Mouse (Mus musculus) heart, postnatal 0 days (tissue): ENCODE measurements around the gene Ap3d1. TPM values are rescaled to one million over a fixed set of nuclear protein-coding genes. Genes with fewer than 3 reads are reported as not detected.
A peak's percentile ranks its signal among the peaks of the same experiment; 100 is the strongest.

Experiments used
- ATAC-seq: fragments of 200-750 bp; cut with Nextera tagmentation; 2 replicates; pipeline ENCODE4 v1.8.0; 2017; ENCODE audit warnings: low read depth, moderate number of reproducible peaks, moderate library complexity; ENCODE audit not compliant: insufficient read depth
- DNase-seq: peaks from one replicate; pipeline ENCODE4 v3.0.0-alpha.2; 2016; ENCODE audit warnings: low spot score
- H3K27ac ChIP-seq: fragments of 300-500 bp; sonication (generic); 2 replicates; pipeline ENCODE4 v1.5.1; 2014; ENCODE audit warnings: low read depth, mild to moderate bottlenecking
- H3K27me3 ChIP-seq: fragments of 300-500 bp; sonication (generic); 2 replicates; pipeline ENCODE4 v1.6.1; 2014; ENCODE audit warnings: low read length, mixed read lengths; ENCODE audit not compliant: control insufficient read depth, insufficient read depth
- H3K36me3 ChIP-seq: fragments of 300-500 bp; sonication (generic); replicated peaks from 2 replicates; pipeline ENCODE4 v1.6.1; 2014; ENCODE audit warnings: low read length, mixed read lengths; ENCODE audit not compliant: control insufficient read depth, insufficient read depth
- H3K4me1 ChIP-seq: fragments of 300-500 bp; sonication (generic); 2 replicates; pipeline ENCODE4 v1.6.1; 2014; ENCODE audit warnings: antibody characterized with exemption; ENCODE audit not compliant: control insufficient read depth, insufficient read depth
- H3K4me2 ChIP-seq: fragments of 300-500 bp; sonication (generic); 2 replicates; pipeline ENCODE4 v1.6.1; 2014; ENCODE audit warnings: low read depth, mild to moderate bottlenecking, low read length, moderate library complexity
- H3K4me3 ChIP-seq: fragments of 300-500 bp; sonication (generic); 2 replicates; pipeline ENCODE4 v1.5.1; 2014; ENCODE audit warnings: low read depth, low read length
- H3K9ac ChIP-seq: fragments of 300-500 bp; sonication (generic); replicated peaks from 2 replicates; pipeline ENCODE4 v1.6.1; 2014; ENCODE audit warnings: low read depth, low read length, mixed read lengths
- H3K9me3 ChIP-seq: fragments of 300-500 bp; sonication (generic); replicated peaks from 2 replicates; pipeline ENCODE4 v1.6.1; 2016; ENCODE audit warnings: low read length; ENCODE audit not compliant: control insufficient read depth
- CTCF ChIP-seq: IDR thresholded peaks from 2 replicates; pipeline ENCODE4 v1.5.1; 2016; ENCODE audit warnings: antibody characterized with exemption, control low read depth, low read depth
- EP300 ChIP-seq: IDR thresholded peaks from 2 replicates; pipeline ENCODE4 v1.6.1; 2016; ENCODE audit warnings: antibody characterized with exemption, low read depth
- WGBS: fragments of 180-500 bp; shearing (Covaris S2); extraction: QIAGEN DNeasy Blood & Tissue Kit; methylation state at CpG from one replicate; pipeline ENCODE4 v1.1.7; 2014; 5-methylcytosine and 5-hydroxymethylcytosine counted together
- polyA plus RNA-seq: library from polyadenylated mRNA; unstranded; fragments of >200 nt; fragmentation: Nextera tagmentation; extraction: Ambion mirVana; gene quantifications from 2 replicates; pipeline ENCODE4 v1.2.1, GENCODE M21; 2015
- total RNA-seq: library from RNA; depleted of rRNA; stranded (reverse); fragments of >200 nt; gene quantifications from 2 replicates; pipeline ENCODE4 v1.2.3, GENCODE M21; 2014; ENCODE audit warnings: low replicate concordance

Gene Ap3d1
- total and polyA plus RNA-seq, 2 experiments from 2014 or later = 31.6 to 77.9 TPM

- Histone ChIP-seq H3K4me2 (peak overlapping the region; percentile 60), H3K4me3 (peak overlapping the region; percentile 37), H3K9me3 (no peaks in the 10 kb centered on the region), H3K27ac (peak overlapping the region; percentile 97), H3K4me1 (peaks cover 26% of the 10 kb centered on the region), H3K27me3 (no peaks in the 10 kb centered on the region), H3K36me3 (no peaks in the 10 kb centered on the region), H3K9ac (peak overlapping the region; percentile 49)
- DNase-seq (peak; percentile 96), ATAC-seq (peak; percentile 83)
- WGBS = 0% methylated on average over 6 of the region's 6 CpGs
- no peak for TF ChIP-seq EP300
- TF ChIP-seq CTCF = no peak
Observed at GRCm38 (mm10) chr10:80752079-80752625, 10.1 kb upstream of the Ap3d1 start.

- H3K27ac ChIP-seq = peak overlapping the region; percentile 97
- H3K4me3 ChIP-seq = peak overlapping the region; percentile 37
- no peaks in the 10 kb centered on the region for H3K9me3 ChIP-seq
- no peaks in the 10 kb centered on the region for H3K36me3 ChIP-seq
- peak overlapping the region; percentile 49 for H3K9ac ChIP-seq
- H3K4me1 ChIP-seq = peaks cover 18% of the 10 kb centered on the region
- TF ChIP-seq EP300 (peak; percentile 96), CTCF (peak; percentile 54)
- ATAC-seq (peak; percentile 77), DNase-seq (peak; percentile 97)
- no peaks in the 10 kb centered on the region for H3K27me3 ChIP-seq
- peak overlapping the region; percentile 60 for H3K4me2 ChIP-seq
- under 1% methylated on average over 16 of the region's 16 CpGs for WGBS
Observed at GRCm38 (mm10) chr10:80751188-80751832, 9.2 kb upstream of the Ap3d1 start.

- no peak for ATAC-seq
- TF ChIP-seq CTCF (no peak), EP300 (no peak)
- Histone ChIP-seq H3K36me3 (no peaks in the 10 kb centered on the region), H3K27ac (no peak overlapping the region), H3K4me1 (peaks cover 11% of the 10 kb centered on the region), H3K27me3 (no peaks in the 10 kb centered on the region), H3K4me2 (no peak overlapping the region), H3K9me3 (no peaks in the 10 kb centered on the region), H3K9ac (no peak overlapping the region), H3K4me3 (no peak overlapping the region)
- 8% methylated on average over 6 of the region's 6 CpGs for WGBS
- DNase-seq = peak; percentile 80
Observed at GRCm38 (mm10) chr10:80748609-80749008, 6.5 kb upstream of the Ap3d1 start.

GRCm38 (mm10) chr10:80747410-80747809, 5.3 kb upstream of the Ap3d1 start:
- Histone ChIP-seq H3K27ac (no peak overlapping the region), H3K36me3 (no peaks in the 10 kb centered on the region), H3K9ac (no peak overlapping the region), H3K4me3 (no peak overlapping the region), H3K4me2 (no peak overlapping the region), H3K27me3 (no peaks in the 10 kb centered on the region), H3K9me3 (no peaks in the 10 kb centered on the region), H3K4me1 (peaks cover 12% of the 10 kb centered on the region)
- 8% methylated on average over 3 of the region's 3 CpGs for WGBS
- DNase-seq (peak; percentile 80), ATAC-seq (no peak)
- TF ChIP-seq EP300 = no peak
- TF ChIP-seq CTCF = peak; percentile 98

GRCm38 (mm10) chr10:80744262-80744661, 2.2 kb upstream of the Ap3d1 start:
- H3K4me2 ChIP-seq = no peak overlapping the region
- H3K9ac ChIP-seq = no peak overlapping the region
- H3K27me3 ChIP-seq = no peaks in the 10 kb centered on the region
- ATAC-seq (no peak), DNase-seq (no peak)
- no peaks in the 10 kb centered on the region for H3K36me3 ChIP-seq
- TF ChIP-seq EP300 = no peak
- no peak for TF ChIP-seq CTCF
- WGBS = 37% methylated on average over 5 of the region's 5 CpGs
- H3K4me3 ChIP-seq = no peak overlapping the region
- peaks cover 16% of the 10 kb centered on the region for H3K4me1 ChIP-seq
- no peaks in the 10 kb centered on the region for H3K9me3 ChIP-seq
- no peak overlapping the region for H3K27ac ChIP-seq
